Mouse (Mus musculus): Measurements from ENCODE around the gene Cfap65.

GRCm38 (mm10) chr1:74901686-74902085 is 33.7 kb downstream of the Cfap65 start:
- TF ChIP-seq POLR2A (IDR thresholded peaks at IDR 0.05; ENCODE audit: low read depth, low read length) (no peak), CTCF (IDR thresholded peaks at IDR 0.05; ENCODE audit: extremely low read depth, insufficient read length, insufficient replicate concordance, low read depth, low read length) (no peak)
